In the genomic region with DNA sequence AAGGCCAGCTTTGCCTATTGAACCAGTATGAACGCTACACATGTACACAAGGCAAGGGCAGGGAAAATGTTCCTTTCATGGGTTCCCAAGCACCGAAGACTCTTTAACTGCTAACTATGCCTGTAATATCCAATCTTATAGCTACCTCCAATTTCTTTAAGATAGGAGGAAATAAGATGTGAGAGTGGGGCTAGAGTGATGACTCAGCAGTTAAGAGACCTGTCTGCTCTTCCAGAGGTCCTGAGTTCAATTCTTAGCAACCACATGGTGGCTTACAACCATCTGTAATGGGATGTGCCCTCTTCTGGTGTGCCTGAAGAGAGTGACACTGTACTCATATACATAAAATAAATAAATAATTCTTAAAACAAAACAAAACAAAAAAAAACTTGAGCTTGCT, we compare ENCODE assay signal across 15 mouse cellular contexts.
"Had no signal": no experiment of that assay in that cellular context is flagged by ENCODE, and none has a peak within 500 bp of the region (broad histone marks: within the 10 kb centered on the region; RNA-seq: fewer than 3 reads in every experiment).

No protein-coding gene starts in this region.

- H3K9me3 ChIP-seq: neural tube, embryonic 15.5 days; stomach, embryonic 15.5 days had no signal

- H3K36me3 ChIP-seq: neural tube, embryonic 15.5 days; stomach, embryonic 15.5 days had no signal

- H3K9ac ChIP-seq: neural tube, embryonic 15.5 days; stomach, embryonic 15.5 days had no signal

- DNase-seq: retina, postnatal 1 day; right cerebral cortex, adult 18-20 months; right cerebral cortex, postnatal 14 days; right cerebral cortex, postnatal 25 days; right cerebral cortex, postnatal 4 days; spleen, adult 18-20 months; thymus, adult 18-20 months; thymus, adult 2 months; thymus, postnatal 14 days; thymus, postnatal 25 days; thymus, postnatal 36 days; thymus, postnatal 4 days had no signal

- H3K4me2 ChIP-seq: neural tube, embryonic 15.5 days; stomach, embryonic 15.5 days had no signal

- H3K27me3 ChIP-seq: neural tube, embryonic 15.5 days; stomach, embryonic 15.5 days had no signal

- H3K4me3 ChIP-seq: neural tube, embryonic 15.5 days; stomach, embryonic 15.5 days had no signal

- H3K4me1 ChIP-seq: neural tube, embryonic 15.5 days; stomach, embryonic 15.5 days had no signal

- H3K27ac ChIP-seq: neural tube, embryonic 15.5 days; stomach, embryonic 15.5 days; stomach, postnatal 0 days had no signal
